Mouse (Mus musculus): Measurements from ENCODE around the gene Olfr1090.

Olfr1090 gene

GRCm38 (mm10) chr2:86758893-86759292, at the start of gene Olfr1090:
Gene Olfr1090 (minus strand): TSS chr2:86758993.
- no peak for DNase-seq

GRCm38 (mm10) chr2:86782179-86782578, 23.4 kb upstream of the Olfr1090 start, which contains the start of gene Olfr1093:
Gene Olfr1093 (plus strand): TSS chr2:86782479.
- DNase-seq, result no peak

DNA sequence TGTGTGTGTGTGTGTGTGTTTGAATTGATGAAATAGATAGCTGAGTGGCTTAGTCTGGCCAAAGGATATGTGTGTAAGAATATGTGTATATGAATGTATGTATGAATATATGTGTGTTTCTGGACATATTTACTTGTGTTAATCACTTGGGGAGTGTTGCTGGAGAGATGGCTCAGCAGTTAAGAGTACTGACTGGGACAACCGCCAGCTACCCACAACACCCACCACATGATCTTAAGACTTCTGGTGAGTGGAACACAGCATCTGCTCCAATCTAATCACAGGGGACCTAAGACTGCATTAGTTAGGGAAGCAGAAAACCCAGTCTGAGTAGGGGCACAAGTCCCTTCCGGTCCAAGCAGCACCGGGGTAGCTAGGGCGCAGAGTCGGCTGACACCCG, 2.3 kb upstream of the Olfr1090 start:
- no peak for DNase-seq

DNA sequence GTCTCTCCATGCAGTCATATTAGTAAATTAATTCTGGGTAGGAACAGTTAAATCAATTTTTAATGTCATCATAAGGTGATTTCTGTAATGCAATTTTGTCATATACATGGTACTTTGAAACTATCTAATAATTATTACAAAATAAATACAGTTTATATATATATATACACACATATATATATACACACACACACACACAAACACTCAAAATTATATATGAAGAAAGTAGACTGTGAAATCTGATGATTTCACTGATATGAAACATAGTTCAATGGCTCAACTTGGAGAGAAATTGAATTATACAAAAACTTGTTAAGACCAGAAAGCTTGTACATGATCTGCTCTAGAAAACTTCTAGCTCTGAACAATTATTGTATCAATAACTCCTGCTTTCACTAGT, 25.2 kb downstream of the Olfr1090 start, which contains the start of gene Olfr1089:
Olfr1089 (minus strand) TSS at position 101 of the 400 bp plus-strand sequence.
- no peak for DNase-seq

Measured in kidney, postnatal 10 days (tissue).